Mouse (Mus musculus) lung, embryonic 14.5 days (tissue): ENCODE measurements around the gene Sqstm1. TPM values are rescaled to one million over a fixed set of nuclear protein-coding genes. Genes with fewer than 3 reads are reported as not detected.

Source experiments
- ATAC-seq: fragments of 200-750 bp; cut with Nextera tagmentation; 2 replicates; pipeline ENCODE4 v1.8.0; 2017; ENCODE audit warnings: mild to moderate bottlenecking, moderate TSS enrichment, moderate library complexity; ENCODE audit not compliant: insufficient read depth
- DNase-seq: peaks from one replicate; pipeline ENCODE4 v3.0.0-alpha.2; 2015
- H3K27ac ChIP-seq: fragments of 300-500 bp; sonication (generic); 2 replicates; pipeline ENCODE4 v1.5.1; 2014; ENCODE audit warnings: low read depth, mild to moderate bottlenecking, moderate library complexity
- H3K27me3 ChIP-seq: fragments of 300-500 bp; sonication (generic); 2 replicates; pipeline ENCODE4 v1.6.1; 2014; ENCODE audit warnings: low read length, control low read depth; ENCODE audit not compliant: insufficient read depth
- H3K36me3 ChIP-seq: fragments of 300-500 bp; sonication (generic); 2 replicates; pipeline ENCODE4 v1.6.1; 2014; ENCODE audit warnings: control low read depth; ENCODE audit not compliant: insufficient read depth
- H3K4me1 ChIP-seq: fragments of 300-500 bp; sonication (generic); 2 replicates; pipeline ENCODE4 v1.6.1; 2014; ENCODE audit warnings: antibody characterized with exemption, control low read depth; ENCODE audit not compliant: insufficient read depth
- H3K4me2 ChIP-seq: fragments of 300-500 bp; sonication (generic); 2 replicates; pipeline ENCODE4 v1.6.1; 2014; ENCODE audit warnings: mild to moderate bottlenecking
- H3K4me3 ChIP-seq: fragments of 300-500 bp; sonication (generic); 2 replicates; pipeline ENCODE4 v1.5.1; 2014; ENCODE audit warnings: low read depth, low read length
- H3K9ac ChIP-seq: fragments of 300-500 bp; sonication (generic); 2 replicates; pipeline ENCODE4 v1.6.1; 2014
- H3K9me3 ChIP-seq: fragments of 300-500 bp; sonication (generic); 2 replicates; pipeline ENCODE4 v1.6.1; 2016; ENCODE audit warnings: low read depth, low read length, control low read depth
- CTCF ChIP-seq: IDR thresholded peaks from 2 replicates; pipeline ENCODE4 v1.5.1; 2016; ENCODE audit warnings: antibody characterized with exemption, low read depth
- WGBS: fragments of 180-500 bp; shearing (Covaris S2); extraction: QIAGEN DNeasy Blood & Tissue Kit; methylation state at CpG from one replicate; pipeline ENCODE4 v1.1.7; 2014; 5-methylcytosine and 5-hydroxymethylcytosine counted together
- polyA plus RNA-seq: library from polyadenylated mRNA; unstranded; fragments of >200 nt; fragmentation: Nextera tagmentation; extraction: Ambion mirVana; gene quantifications from 2 replicates; pipeline ENCODE4 v1.2.1, GENCODE M21; 2014

Gene Sqstm1
- 205 and 209 TPM in 2 replicates for polyA plus RNA-seq

- ATAC-seq = peak; percentile 81
- Histone ChIP-seq H3K27me3 (no peaks in the 10 kb centered on the region), H3K36me3 (peaks cover 23% of the 10 kb centered on the region), H3K27ac (peak within 1 kb of the TSS; percentile 98), H3K9me3 (no peaks in the 10 kb centered on the region), H3K4me3 (peak within 1 kb of the TSS; percentile 96), H3K9ac (peak within 1 kb of the TSS; percentile 94), H3K4me2 (peak within 1 kb of the TSS; percentile 79), H3K4me1 (peaks cover 17% of the 10 kb centered on the region)
- DNase-seq = peak; percentile 91
- no peak for TF ChIP-seq CTCF
- WGBS = under 1% methylated on average over 48 of the region's 48 CpGs
These were observed at the start of gene Sqstm1, which contains the start of gene Mgat4b for GRCm38 (mm10) chr11:50210505-50211151. Gene Sqstm1 (minus strand): TSS chr11:50210827. Gene Mgat4b (plus strand): TSS chr11:50210890.

- Histone ChIP-seq H3K27ac (no peak overlapping the region), H3K36me3 (peaks cover 78% of the 10 kb centered on the region), H3K4me1 (no peaks in the 10 kb centered on the region), H3K9me3 (no peaks in the 10 kb centered on the region), H3K27me3 (no peaks in the 10 kb centered on the region), H3K4me3 (no peak overlapping the region), H3K9ac (no peak overlapping the region), H3K4me2 (no peak overlapping the region)
- 88% methylated on average over 7 of the region's 7 CpGs for WGBS
- no peak for TF ChIP-seq CTCF
- DNase-seq = no peak
- no peak for ATAC-seq
These were observed 47.7 kb upstream of the Sqstm1 start for GRCm38 (mm10) chr11:50258310-50258709.

GRCm38 (mm10) chr11:50256615-50257014 lies 46.0 kb upstream of the Sqstm1 start:
- Histone ChIP-seq H3K9ac (no peak overlapping the region), H3K9me3 (no peaks in the 10 kb centered on the region), H3K4me1 (peaks cover 7% of the 10 kb centered on the region; the same call in 1 of the 2 replicates), H3K4me2 (no peak overlapping the region), H3K27ac (no peak overlapping the region), H3K36me3 (peaks cover 62% of the 10 kb centered on the region), H3K27me3 (no peaks in the 10 kb centered on the region), H3K4me3 (no peak overlapping the region)
- no peak for TF ChIP-seq CTCF
- no peak for DNase-seq
- 80% methylated on average over 7 of the region's 7 CpGs for WGBS
- ATAC-seq = no peak

- no peaks in the 10 kb centered on the region for H3K9me3 ChIP-seq
- peaks cover 37% of the 10 kb centered on the region for H3K36me3 ChIP-seq
- no peak overlapping the region for H3K9ac ChIP-seq
- no peak overlapping the region for H3K4me2 ChIP-seq
- no peak overlapping the region for H3K4me3 ChIP-seq
- no peak for TF ChIP-seq CTCF
- DNase-seq (no peak), ATAC-seq (peak; percentile 19; the same call in 1 of the 2 replicates)
- H3K4me1 ChIP-seq = peaks cover 7% of the 10 kb centered on the region; the same call in 1 of the 2 replicates
- no peak overlapping the region for H3K27ac ChIP-seq
- 74% methylated on average over 12 of the region's 12 CpGs for WGBS
- no peaks in the 10 kb centered on the region for H3K27me3 ChIP-seq
These were observed 43.5 kb upstream of the Sqstm1 start for GRCm38 (mm10) chr11:50254010-50254580.

- no peak for TF ChIP-seq CTCF
- H3K4me2 ChIP-seq = no peak overlapping the region
- ATAC-seq (no peak), DNase-seq (no peak)
- no peaks in the 10 kb centered on the region for H3K27me3 ChIP-seq
- no peak overlapping the region for H3K4me3 ChIP-seq
- no peak overlapping the region for H3K9ac ChIP-seq
- peaks cover 30% of the 10 kb centered on the region for H3K36me3 ChIP-seq
- WGBS = 48% methylated on average over 1 of the region's 1 CpGs
- no peaks in the 10 kb centered on the region for H3K9me3 ChIP-seq
- H3K4me1 ChIP-seq = peaks cover 7% of the 10 kb centered on the region; the same call in 1 of the 2 replicates
- H3K27ac ChIP-seq = no peak overlapping the region
These were observed 42.8 kb upstream of the Sqstm1 start for GRCm38 (mm10) chr11:50253393-50253792.

GRCm38 (mm10) chr11:50252684-50253265 lies 42.1 kb upstream of the Sqstm1 start:
- H3K4me2 ChIP-seq = no peak overlapping the region
- H3K27ac ChIP-seq = 0 out of 2 replicates have a peak overlapping the region, but pooled peaks have one; percentile 9
- H3K27me3 ChIP-seq = no peaks in the 10 kb centered on the region
- peaks cover 23% of the 10 kb centered on the region for H3K36me3 ChIP-seq
- no peak overlapping the region for H3K4me3 ChIP-seq
- H3K9ac ChIP-seq = no peak overlapping the region
- H3K9me3 ChIP-seq = no peaks in the 10 kb centered on the region
- ATAC-seq = peak; percentile 53; the same call in 1 of the 2 replicates
- 40% methylated on average over 11 of the region's 11 CpGs for WGBS
- peaks cover 7% of the 10 kb centered on the region; the same call in 1 of the 2 replicates for H3K4me1 ChIP-seq
- no peak for DNase-seq
- TF ChIP-seq CTCF = no peak

- no peaks in the 10 kb centered on the region for H3K27me3 ChIP-seq
- H3K4me2 ChIP-seq = no peak overlapping the region
- peak overlapping the region; percentile 13; the same call in 1 of the 2 replicates for H3K27ac ChIP-seq
- H3K36me3 ChIP-seq = peaks cover 17% of the 10 kb centered on the region; the same call in 1 of the 2 replicates
- H3K4me3 ChIP-seq = no peak overlapping the region
- no peaks in the 10 kb centered on the region for H3K9me3 ChIP-seq
- H3K9ac ChIP-seq = no peak overlapping the region
- ATAC-seq (0 out of 2 replicates have a peak, but pooled peaks have one; percentile 21), DNase-seq (no peak)
- peaks cover 7% of the 10 kb centered on the region; the same call in 1 of the 2 replicates for H3K4me1 ChIP-seq
- no peak for TF ChIP-seq CTCF
- WGBS = 36% methylated on average over 3 of the region's 3 CpGs
These were observed 41.5 kb upstream of the Sqstm1 start for GRCm38 (mm10) chr11:50252166-50252565.
